Comparison of ENCODE assay signal across 8 mouse cellular contexts in the genomic region with DNA sequence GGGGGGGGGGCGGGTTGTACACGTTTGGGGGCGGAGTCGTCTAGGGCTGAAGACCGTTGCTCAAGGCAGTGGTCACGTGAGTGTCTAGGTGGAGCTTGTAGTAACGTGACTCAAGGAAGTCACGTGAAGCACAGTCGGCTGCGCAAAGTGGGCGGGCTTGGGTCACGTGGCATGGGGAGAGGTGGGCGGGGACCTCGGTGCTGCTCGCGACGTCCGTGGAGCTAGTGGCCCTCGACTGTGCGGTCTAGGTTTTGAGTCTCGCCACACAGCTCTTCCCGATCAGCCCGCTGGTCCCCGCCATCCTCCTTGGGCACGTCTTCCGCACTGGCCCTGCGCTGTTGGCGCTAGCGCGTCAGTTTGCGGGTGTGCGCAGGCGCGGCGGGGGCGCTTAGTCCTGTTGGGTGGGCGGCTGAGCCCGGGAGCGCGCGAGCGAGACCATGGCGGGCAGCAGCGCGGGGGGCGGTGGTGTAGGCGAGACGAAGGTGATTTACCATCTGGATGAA. TPM values are rescaled to one million over a fixed set of nuclear protein-coding genes. Genes with fewer than 3 reads are reported as not detected.
DNase-seq lines count a peak whose midpoint lies in the region; ATAC-seq and TF ChIP-seq lines count a peak whose summit lies in the region.

Gene Dvl2 (plus strand): TSS at position 200 of the 503 bp plus-strand sequence.

- peak; percentile 29 for ATAC-seq in G1E (ENCODE audit: extremely low read depth, insufficient number of reproducible peaks, low FRiP score, poor library complexity, severe bottlenecking)
- peak; percentile 51 for ATAC-seq in forebrain, embryonic 15.5 days (replicated peaks)
- ATAC-seq in lung, embryonic 16.5 days (ENCODE audit: low read depth) = peak; percentile 60

- intact Hi-C loops in heart, postnatal 25 days (cut with DNase I) = no loop called here

- under 1% methylated on average over 48 of the region's 48 CpGs for WGBS in forebrain, embryonic 15.5 days
- under 1% methylated on average over 47 of the region's 48 CpGs for whole genome bisulfite sequencing in lung, embryonic 16.5 days

- peak within 1 kb of the TSS; percentile 97 for H3K27ac ChIP-seq in forebrain, embryonic 15.5 days (replicated peaks)
- peak within 1 kb of the TSS; percentile 94 for H3K27ac ChIP-seq in lung, embryonic 16.5 days (ENCODE audit: low read length)

- peak within 1 kb of the TSS; percentile 91 for H3K4me3 ChIP-seq in G1E (ENCODE audit: low read depth, low read length)
- peak within 1 kb of the TSS; percentile 85 for H3K4me3 ChIP-seq in forebrain, embryonic 15.5 days
- H3K4me3 ChIP-seq in lung, embryonic 16.5 days (ENCODE audit: low read length) = peak within 1 kb of the TSS; percentile 77

- H3K27me3 ChIP-seq in G1E (ENCODE audit: insufficient read depth, low read length) = no peaks in the 10 kb centered on the region
- H3K27me3 ChIP-seq in forebrain, embryonic 15.5 days = no peaks in the 10 kb centered on the region
- no peaks in the 10 kb centered on the region for H3K27me3 ChIP-seq in lung, embryonic 16.5 days (ENCODE audit: control insufficient read depth, insufficient read depth, low read depth, low read length)

- H3K36me3 ChIP-seq in G1E (replicated peaks) = peaks cover 67% of the 10 kb centered on the region
- H3K36me3 ChIP-seq in forebrain, embryonic 15.5 days = peaks cover 27% of the 10 kb centered on the region
- peaks cover 23% of the 10 kb centered on the region for H3K36me3 ChIP-seq in lung, embryonic 16.5 days (ENCODE audit: control insufficient read depth, insufficient read depth, low read length)

- peaks cover 72% of the 10 kb centered on the region for H3K4me1 ChIP-seq in G1E (ENCODE audit: insufficient read depth, low read depth, low read length)
- H3K4me1 ChIP-seq in forebrain, embryonic 15.5 days = peaks cover 46% of the 10 kb centered on the region
- H3K4me1 ChIP-seq in lung, embryonic 16.5 days (replicated peaks; ENCODE audit: control insufficient read depth, insufficient read depth, low read length) = peaks cover 28% of the 10 kb centered on the region

- peak; percentile 83 for DNase-seq in G1E (ENCODE audit: low spot score)
- DNase-seq in cerebellum, adult 11-12 months = peak; percentile 93
- peak; percentile 81 for DNase-seq in heart, postnatal 25 days (ENCODE audit: low spot score)
- DNase-seq in layer of hippocampus, adult 8-10 months (ENCODE audit: low spot score in 2 of 2) = peak; percentile 89 to 92
- DNase-seq in ovary, postnatal 10 days (ENCODE audit: low spot score) = peak; percentile 61
- peak; percentile 86 to 88 for DNase-seq in thymus, postnatal 10 days (ENCODE audit: low spot score in 2 of 2)

- H3K9ac ChIP-seq in forebrain, embryonic 15.5 days (replicated peaks) = peak within 1 kb of the TSS; percentile 85
- H3K9ac ChIP-seq in lung, embryonic 16.5 days (ENCODE audit: low read length) = peak within 1 kb of the TSS; percentile 84

- TF ChIP-seq CTCF in G1E (IDR thresholded peaks at IDR 0.05; ENCODE audit: low read depth, low read length) = no peak

- H3K4me2 ChIP-seq in forebrain, embryonic 15.5 days (replicated peaks) = peak within 1 kb of the TSS; percentile 72
- H3K4me2 ChIP-seq in lung, embryonic 16.5 days (ENCODE audit: low read depth, low read length) = peak within 1 kb of the TSS; percentile 61

- H3K9me3 ChIP-seq in G1E (replicated peaks) = no peaks in the 10 kb centered on the region
- no peaks in the 10 kb centered on the region for H3K9me3 ChIP-seq in forebrain, embryonic 15.5 days
- no peaks in the 10 kb centered on the region for H3K9me3 ChIP-seq in lung, embryonic 16.5 days (ENCODE audit: control insufficient read depth, low read length)

RNA-seq across cellular contexts. Expression of gene Dvl2, which starts in this region (rescaled TPM):
- total RNA-seq in G1E (2014; fragmentation: Nextera tagmentation) (32.7 and 39.8 TPM in 2 replicates), G1E (2017) (44.8 and 49.6 TPM in 2 replicates)
- 66.5 and 71.8 TPM in 2 replicates for polyA plus RNA-seq in G1E (2012)
- polyA plus RNA-seq in forebrain, embryonic 15.5 days (2015; fragmentation: Nextera tagmentation; extraction: Ambion mirVana) = 35.3 and 37.5 TPM in 2 replicates
- 1 to 10 TPM; 3.9 to 5.2 TPM for total RNA-seq in heart, postnatal 25 days (2021)
- 10 to 100 TPM; 35.4 to 54.0 (median 41.6) TPM for total RNA-seq in layer of hippocampus, adult 8-10 months (2022)
- 30.1 and 30.7 TPM in 2 replicates for polyA plus RNA-seq in lung, embryonic 16.5 days (2015; fragmentation: Nextera tagmentation; extraction: Ambion mirVana)

Comparison
In these comparisons a context has a peak if more than half of its experiments do, and no peak if none do; other contexts are left out.
1. Peak in every context shown above with its lines: DNase-seq, ATAC-seq, H3K4me3 ChIP-seq and H3K27ac ChIP-seq.
2. RNA of gene Dvl2 (total RNA-seq): 32.7 to 49.6 TPM in G1E and 35.4 to 54.0 TPM in layer of hippocampus, adult 8-10 months; 3.9 to 5.2 TPM in heart, postnatal 25 days; every median in the first group is over 4 times any median in the second.